Mouse (Mus musculus) heart, embryonic 13.5 days (tissue): ENCODE measurements at regions not wholly inside any gene's neighbourhood (a gene's known extent, or its start where the extent isn't known, plus 50 kb on each side); places are given as distances from the start of the nearest gene placed in this dataset.

ENCODE experiments used
- ATAC-seq: fragments of 200-750 bp; cut with Nextera tagmentation; 2 replicates; pipeline ENCODE4 v1.8.0; 2017; ENCODE audit warnings: moderate TSS enrichment; ENCODE audit not compliant: insufficient number of reproducible peaks, low FRiP score, low TSS enrichment; ENCODE audit errors: extremely low read depth
- H3K27ac ChIP-seq: fragments of 300-500 bp; sonication (generic); replicated peaks from 2 replicates; pipeline ENCODE4 v1.5.1; 2015; ENCODE audit warnings: moderate library complexity, mild to moderate bottlenecking, inconsistent platforms
- H3K27me3 ChIP-seq: fragments of 300-500 bp; sonication (generic); replicated peaks from 2 replicates; pipeline ENCODE4 v1.6.1; 2015; ENCODE audit warnings: mild to moderate bottlenecking, inconsistent platforms
- H3K36me3 ChIP-seq: fragments of 300-500 bp; sonication (generic); 2 replicates; pipeline ENCODE4 v1.6.1; 2015; ENCODE audit warnings: mild to moderate bottlenecking, inconsistent platforms
- H3K4me1 ChIP-seq: fragments of 300-500 bp; sonication (generic); 2 replicates; pipeline ENCODE4 v1.6.1; 2015; ENCODE audit warnings: inconsistent platforms
- H3K4me2 ChIP-seq: fragments of 300-500 bp; sonication (generic); 2 replicates; pipeline ENCODE4 v1.6.1; 2015; ENCODE audit warnings: inconsistent platforms, mild to moderate bottlenecking, moderate library complexity
- H3K4me3 ChIP-seq: fragments of 300-500 bp; sonication (generic); 2 replicates; pipeline ENCODE4 v1.5.1; 2015; ENCODE audit warnings: moderate library complexity, mild to moderate bottlenecking, inconsistent platforms
- H3K9ac ChIP-seq: fragments of 300-500 bp; sonication (generic); 2 replicates; pipeline ENCODE4 v1.6.1; 2015; ENCODE audit warnings: inconsistent platforms, mild to moderate bottlenecking, moderate library complexity
- H3K9me3 ChIP-seq: fragments of 300-500 bp; sonication (generic); 2 replicates; pipeline ENCODE4 v1.6.1; 2016; ENCODE audit warnings: inconsistent platforms
- WGBS: fragments of 180-500 bp; shearing (Covaris S2); methylation state at CpG from one replicate; pipeline ENCODE4 v1.1.7; 2015; ENCODE audit warnings: mixed read lengths; 5-methylcytosine and 5-hydroxymethylcytosine counted together

DNA sequence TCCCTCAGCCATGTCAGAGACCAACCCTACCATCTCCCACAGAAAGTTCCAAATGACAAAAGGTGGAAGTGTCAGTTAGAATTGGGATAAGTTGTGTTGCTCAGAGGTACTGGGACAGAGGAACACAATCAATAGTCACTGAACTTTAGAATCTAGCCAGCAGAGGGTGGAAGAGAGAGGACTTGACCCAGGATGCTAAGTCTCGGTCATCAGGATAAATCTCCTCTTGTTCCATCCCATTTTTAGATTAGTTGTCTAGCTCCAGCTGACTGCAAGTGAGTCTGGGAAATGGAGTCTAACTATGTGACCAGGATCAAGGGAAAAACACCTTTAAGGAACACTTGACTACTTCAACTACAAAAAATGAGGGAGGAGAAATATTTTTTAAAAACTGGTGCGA is 91.5 kb downstream of the Fam84b start:
- ATAC-seq, result no peak
- 56% methylated on average over 2 of the region's 2 CpGs for WGBS
- Histone ChIP-seq H3K27me3 (no peaks in the 10 kb centered on the region), H3K4me2 (no peak overlapping the region), H3K9me3 (no peaks in the 10 kb centered on the region), H3K4me3 (no peak overlapping the region), H3K27ac (no peak overlapping the region), H3K9ac (no peak overlapping the region), H3K36me3 (no peaks in the 10 kb centered on the region), H3K4me1 (peaks cover 8% of the 10 kb centered on the region; the same call in 1 of the 2 replicates)

DNA sequence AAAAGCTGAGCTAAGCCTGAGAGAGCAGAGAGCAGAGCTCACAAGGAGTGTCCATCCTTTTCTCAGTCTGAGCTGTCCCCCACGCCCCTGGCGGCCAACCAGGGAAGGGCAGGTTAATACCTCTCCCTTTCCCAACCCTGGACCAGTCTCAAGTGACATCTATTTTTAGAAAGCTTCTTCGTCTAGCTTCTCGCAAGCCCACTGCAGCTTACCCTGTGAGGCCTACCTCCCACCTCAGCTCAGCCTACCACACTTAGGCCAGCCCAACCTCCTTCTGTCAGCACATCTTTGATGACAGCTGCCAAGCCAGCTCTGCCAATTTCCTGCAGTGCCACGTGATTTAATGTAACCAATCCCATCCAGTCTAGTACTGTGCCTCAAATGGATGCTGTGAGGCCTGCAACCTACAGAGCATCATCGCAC is 93.6 kb downstream of the Fam84b start:
- no peaks in the 10 kb centered on the region for H3K9me3 ChIP-seq
- peaks cover 8% of the 10 kb centered on the region; the same call in 1 of the 2 replicates for H3K4me1 ChIP-seq
- no peaks in the 10 kb centered on the region for H3K27me3 ChIP-seq
- no peaks in the 10 kb centered on the region for H3K36me3 ChIP-seq
- 14% methylated on average over 6 of the region's 6 CpGs for WGBS
- H3K27ac ChIP-seq, result no peak overlapping the region
- H3K9ac ChIP-seq, result no peak overlapping the region
- peak overlapping the region; percentile 18; the same call in 1 of the 2 replicates for H3K4me2 ChIP-seq
- H3K4me3 ChIP-seq, result no peak overlapping the region
- ATAC-seq, result peak; percentile 58; the same call in 1 of the 2 replicates

GRCm38 (mm10) chr15:60754246-60754645 is 99.3 kb downstream of the Fam84b start:
- Histone ChIP-seq H3K4me2 (no peak overlapping the region), H3K4me3 (no peak overlapping the region), H3K4me1 (no peaks in the 10 kb centered on the region), H3K9ac (no peak overlapping the region), H3K36me3 (no peaks in the 10 kb centered on the region), H3K27me3 (no peaks in the 10 kb centered on the region), H3K9me3 (no peaks in the 10 kb centered on the region), H3K27ac (no peak overlapping the region)
- ATAC-seq, result no peak
- WGBS, result 84% methylated on average over 5 of the region's 5 CpGs

DNA sequence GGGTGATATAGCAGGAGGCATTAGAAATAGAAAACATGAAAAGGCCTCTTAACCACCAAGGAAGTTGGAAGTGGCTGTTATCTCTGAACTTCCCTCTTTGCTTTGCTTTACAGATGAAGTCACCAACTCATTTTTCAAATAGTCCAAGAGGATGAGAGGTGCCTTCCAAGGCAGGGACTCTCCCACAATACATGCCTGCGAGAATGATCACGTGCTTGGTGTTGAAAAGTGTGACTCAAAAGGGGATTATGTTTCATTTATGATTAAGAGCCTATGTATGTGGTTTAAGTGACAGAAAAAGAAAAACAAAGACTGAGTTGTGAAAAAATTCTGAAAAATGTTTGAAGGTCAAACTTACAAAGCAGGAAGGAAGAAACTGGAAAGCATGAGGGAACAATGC is 114.0 kb downstream of the Fam84b start:
- WGBS, result 39% methylated on average over 2 of the region's 2 CpGs
- no peak for ATAC-seq

GRCm38 (mm10) chr15:60738258-60738657 is 115.3 kb downstream of the Fam84b start:
- no peak for ATAC-seq
- no peak overlapping the region for H3K9ac ChIP-seq
- no peak overlapping the region for H3K4me2 ChIP-seq
- no peaks in the 10 kb centered on the region for H3K36me3 ChIP-seq
- H3K9me3 ChIP-seq, result no peaks in the 10 kb centered on the region
- WGBS, result 48% methylated on average over 3 of the region's 3 CpGs
- no peak overlapping the region for H3K4me3 ChIP-seq
- H3K4me1 ChIP-seq, result peaks cover 8% of the 10 kb centered on the region
- H3K27ac ChIP-seq, result no peak overlapping the region
- H3K27me3 ChIP-seq, result no peaks in the 10 kb centered on the region

More for the DNA sequence above, 114.0 kb downstream of the Fam84b start:
- no peaks in the 10 kb centered on the region for H3K36me3 ChIP-seq
- no peaks in the 10 kb centered on the region for H3K27me3 ChIP-seq
- H3K4me1 ChIP-seq, result peaks cover 8% of the 10 kb centered on the region
- no peaks in the 10 kb centered on the region for H3K9me3 ChIP-seq
- H3K27ac ChIP-seq, result no peak overlapping the region
- no peak overlapping the region for H3K4me2 ChIP-seq
- H3K9ac ChIP-seq, result no peak overlapping the region
- H3K4me3 ChIP-seq, result no peak overlapping the region

GRCm38 (mm10) chr15:60732416-60732815 is 121.2 kb downstream of the Fam84b start:
- Histone ChIP-seq H3K9ac (no peak overlapping the region), H3K36me3 (no peaks in the 10 kb centered on the region), H3K27me3 (no peaks in the 10 kb centered on the region), H3K4me1 (no peaks in the 10 kb centered on the region), H3K4me3 (no peak overlapping the region), H3K9me3 (no peaks in the 10 kb centered on the region), H3K27ac (no peak overlapping the region), H3K4me2 (no peak overlapping the region)
- ATAC-seq, result no peak

- no peaks in the 10 kb centered on the region for H3K36me3 ChIP-seq
- H3K9me3 ChIP-seq, result no peaks in the 10 kb centered on the region
- no peak overlapping the region for H3K27ac ChIP-seq
- WGBS, result 69% methylated on average over 9 of the region's 9 CpGs
- ATAC-seq, result no peak
- no peaks in the 10 kb centered on the region for H3K27me3 ChIP-seq
- H3K9ac ChIP-seq, result no peak overlapping the region
- no peaks in the 10 kb centered on the region for H3K4me1 ChIP-seq
- H3K4me3 ChIP-seq, result no peak overlapping the region
- no peak overlapping the region for H3K4me2 ChIP-seq
Observed at GRCm38 (mm10) chr15:60728754-60729153, 124.8 kb downstream of the Fam84b start.

GRCm38 (mm10) chr15:60728337-60728736 is 125.2 kb downstream of the Fam84b start:
- no peak overlapping the region for H3K27ac ChIP-seq
- no peaks in the 10 kb centered on the region for H3K4me1 ChIP-seq
- 69% methylated on average over 4 of the region's 4 CpGs for WGBS
- H3K27me3 ChIP-seq, result no peaks in the 10 kb centered on the region
- H3K4me3 ChIP-seq, result no peak overlapping the region
- no peak for ATAC-seq
- H3K36me3 ChIP-seq, result no peaks in the 10 kb centered on the region
- H3K4me2 ChIP-seq, result no peak overlapping the region
- no peak overlapping the region for H3K9ac ChIP-seq
- no peaks in the 10 kb centered on the region for H3K9me3 ChIP-seq

GRCm38 (mm10) chr15:60719332-60719731 is 134.2 kb downstream of the Fam84b start:
- no peak for ATAC-seq
- WGBS, result 48% methylated on average over 5 of the region's 5 CpGs

GRCm38 (mm10) chr15:60708678-60709077 is 144.9 kb downstream of the Fam84b start:
- no peak overlapping the region for H3K9ac ChIP-seq
- no peaks in the 10 kb centered on the region for H3K27me3 ChIP-seq
- no peak for ATAC-seq
- no peak overlapping the region for H3K4me2 ChIP-seq
- no peak overlapping the region for H3K4me3 ChIP-seq
- H3K4me1 ChIP-seq, result peaks cover 5% of the 10 kb centered on the region
- no peak overlapping the region for H3K27ac ChIP-seq
- no peaks in the 10 kb centered on the region for H3K36me3 ChIP-seq
- H3K9me3 ChIP-seq, result no peaks in the 10 kb centered on the region

More at GRCm38 (mm10) chr15:60719332-60719731, 134.2 kb downstream of the Fam84b start:
- Histone ChIP-seq H3K4me1 (peaks cover 8% of the 10 kb centered on the region), H3K4me2 (peak overlapping the region; percentile 44), H3K9ac (peak overlapping the region; percentile 10; the same call in 1 of the 2 replicates), H3K27ac (0 out of 2 replicates have a peak overlapping the region, but pooled peaks have one; percentile 36), H3K36me3 (no peaks in the 10 kb centered on the region), H3K9me3 (no peaks in the 10 kb centered on the region), H3K27me3 (no peaks in the 10 kb centered on the region), H3K4me3 (no peak overlapping the region)

- H3K4me1 ChIP-seq, result peaks cover 5% of the 10 kb centered on the region
- no peak overlapping the region for H3K4me3 ChIP-seq
- no peaks in the 10 kb centered on the region for H3K36me3 ChIP-seq
- no peak for ATAC-seq
- WGBS, result 66% methylated on average over 4 of the region's 4 CpGs
- no peak overlapping the region for H3K27ac ChIP-seq
- H3K4me2 ChIP-seq, result no peak overlapping the region
- H3K9ac ChIP-seq, result no peak overlapping the region
- H3K27me3 ChIP-seq, result no peaks in the 10 kb centered on the region
- no peaks in the 10 kb centered on the region for H3K9me3 ChIP-seq
Observed at GRCm38 (mm10) chr15:60706009-60706408, 147.6 kb downstream of the Fam84b start.

DNA sequence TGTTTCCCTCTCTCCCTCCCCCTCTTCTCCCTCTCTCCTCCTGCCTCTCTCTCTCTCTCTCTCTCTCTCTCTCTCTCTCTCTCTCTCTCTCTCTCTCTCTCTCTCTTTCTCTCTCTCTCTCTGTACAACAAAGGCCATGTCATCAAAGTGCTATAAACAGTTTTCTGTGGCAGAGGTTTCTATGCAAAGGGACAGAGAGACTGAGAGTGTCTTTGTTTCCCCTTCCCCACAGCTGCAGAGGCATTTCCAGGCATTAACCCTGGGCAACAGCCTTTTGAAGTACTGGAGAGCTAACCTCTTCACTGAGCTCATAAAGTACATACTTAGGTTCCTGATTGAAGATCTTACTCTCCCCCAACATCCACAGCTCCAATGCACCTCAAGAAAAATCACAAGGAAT is 152.3 kb downstream of the Fam84b start:
- Histone ChIP-seq H3K4me1 (no peaks in the 10 kb centered on the region), H3K27me3 (no peaks in the 10 kb centered on the region), H3K27ac (no peak overlapping the region), H3K36me3 (no peaks in the 10 kb centered on the region), H3K9ac (no peak overlapping the region), H3K9me3 (no peaks in the 10 kb centered on the region), H3K4me3 (no peak overlapping the region), H3K4me2 (no peak overlapping the region)
- no peak for ATAC-seq
